Mouse (Mus musculus) limb, embryonic 10.5 days (tissue): ENCODE measurements around the gene Gm37240. TPM values are rescaled to one million over a fixed set of nuclear protein-coding genes. Genes with fewer than 3 reads are reported as not detected.

Experiments
- DNase-seq: peaks from one replicate; pipeline ENCODE4 v3.0.0-alpha.2; 2017; ENCODE audit warnings: low spot score
- H3K27ac ChIP-seq: fragments of 300-500 bp; sonication (generic); 2 replicates; pipeline ENCODE4 v1.5.1; 2016; ENCODE audit warnings: mild to moderate bottlenecking
- H3K27me3 ChIP-seq: fragments of 300-500 bp; sonication (generic); 2 replicates; pipeline ENCODE4 v1.6.1; 2016; ENCODE audit warnings: low read depth, mild to moderate bottlenecking; ENCODE audit not compliant: poor library complexity, severe bottlenecking
- H3K36me3 ChIP-seq: fragments of 300-500 bp; sonication (generic); 2 replicates; pipeline ENCODE4 v1.6.1; 2016; ENCODE audit warnings: mild to moderate bottlenecking, moderate library complexity
- H3K4me1 ChIP-seq: fragments of 300-500 bp; sonication (generic); 2 replicates; pipeline ENCODE4 v1.6.1; 2016
- H3K4me3 ChIP-seq: fragments of 300-500 bp; sonication (generic); 2 replicates; pipeline ENCODE4 v1.5.1; 2016; ENCODE audit warnings: mild to moderate bottlenecking, moderate library complexity
- H3K9me3 ChIP-seq: fragments of 300-500 bp; sonication (generic); replicated peaks from 2 replicates; pipeline ENCODE4 v1.6.1; 2016; ENCODE audit warnings: mild to moderate bottlenecking
- WGBS: fragments of 180-500 bp; shearing (Covaris S2); methylation state at CpG from one replicate; pipeline ENCODE4 v1.1.7; 2016; 5-methylcytosine and 5-hydroxymethylcytosine counted together
- polyA plus RNA-seq: library from polyadenylated mRNA; unstranded; fragments of >200 nt; fragmentation: Nextera tagmentation; extraction: Ambion mirVana; gene quantifications from 2 replicates; pipeline ENCODE4 v1.2.1, GENCODE M21; 2016

Gene Gm37240
- polyA plus RNA-seq, 1 experiment from 2014 or later = 3.1 TPM

DNA sequence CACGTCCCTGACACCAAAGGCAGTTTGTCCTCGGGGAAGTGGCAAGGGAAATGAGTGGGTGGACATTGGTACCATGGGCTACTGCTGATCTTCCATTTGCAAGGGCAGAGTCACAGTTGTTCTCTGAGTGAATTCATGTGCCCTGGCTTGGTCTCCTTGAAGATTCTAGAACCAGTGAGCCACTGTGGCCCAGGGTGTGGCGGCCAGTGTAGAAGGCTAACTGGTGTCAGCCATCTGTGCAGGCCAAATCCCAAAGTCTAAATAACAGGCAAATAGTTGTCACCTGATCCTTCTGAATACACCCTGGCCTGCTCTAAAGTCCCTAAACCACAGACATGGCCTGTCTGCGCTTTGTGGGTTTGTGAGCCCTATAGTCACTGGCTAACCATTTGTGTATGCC lies 898.4 kb downstream of the Gm37240 start:
- DNase-seq = no peak
- 0 out of 2 replicates have a peak, but pooled peaks cover 2% of the 10 kb centered on the region for H3K4me1 ChIP-seq
- H3K4me3 ChIP-seq = no peak overlapping the region
- no peak overlapping the region for H3K27ac ChIP-seq
- H3K27me3 ChIP-seq = no peaks in the 10 kb centered on the region
- WGBS = 79% methylated on average over 4 of the region's 4 CpGs
- no peaks in the 10 kb centered on the region for H3K9me3 ChIP-seq
- no peaks in the 10 kb centered on the region for H3K36me3 ChIP-seq

- no peak overlapping the region for H3K4me3 ChIP-seq
- 90% methylated on average over 8 of the region's 8 CpGs for WGBS
- H3K27me3 ChIP-seq = no peaks in the 10 kb centered on the region
- H3K4me1 ChIP-seq = 0 out of 2 replicates have a peak, but pooled peaks cover under 1% of the 10 kb centered on the region
- H3K27ac ChIP-seq = no peak overlapping the region
- peaks cover 1% of the 10 kb centered on the region; the same call in 1 of the 2 replicates for H3K36me3 ChIP-seq
- no peaks in the 10 kb centered on the region for H3K9me3 ChIP-seq
- no peak for DNase-seq
These were observed 902.1 kb downstream of the Gm37240 start for GRCm38 (mm10) chr3:84985121-84985625.

DNA sequence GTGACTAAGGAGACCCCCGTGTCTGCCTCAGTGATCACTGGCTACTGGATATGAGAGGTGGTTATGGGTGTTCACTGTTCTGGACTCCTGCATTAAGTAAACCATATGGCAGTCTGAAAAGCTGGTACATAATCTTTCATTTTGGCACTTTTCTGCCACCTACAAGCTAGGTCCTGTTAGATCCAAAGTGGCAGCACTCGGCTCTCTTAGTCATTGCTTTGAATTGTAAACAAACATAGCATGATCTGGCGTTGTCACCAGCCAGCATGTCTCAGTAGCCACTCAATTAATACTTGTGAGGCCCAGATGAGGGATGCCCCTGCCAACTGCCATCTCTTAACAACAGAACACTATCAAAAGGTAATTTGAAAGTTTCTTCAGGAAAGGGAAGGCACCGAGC lies 904.6 kb downstream of the Gm37240 start:
- DNase-seq = no peak
- no peaks in the 10 kb centered on the region for H3K27me3 ChIP-seq
- peaks cover 12% of the 10 kb centered on the region; the same call in 1 of the 2 replicates for H3K36me3 ChIP-seq
- no peaks in the 10 kb centered on the region for H3K4me1 ChIP-seq
- WGBS = 74% methylated on average over 4 of the region's 4 CpGs
- no peaks in the 10 kb centered on the region for H3K9me3 ChIP-seq
- no peak overlapping the region for H3K4me3 ChIP-seq
- H3K27ac ChIP-seq = no peak overlapping the region

- Histone ChIP-seq H3K27ac (no peak overlapping the region), H3K27me3 (no peaks in the 10 kb centered on the region), H3K4me1 (no peaks in the 10 kb centered on the region), H3K4me3 (no peak overlapping the region), H3K9me3 (no peaks in the 10 kb centered on the region), H3K36me3 (peaks cover 31% of the 10 kb centered on the region)
- no peak for DNase-seq
- 97% methylated on average over 2 of the region's 2 CpGs for WGBS
These were observed 907.2 kb downstream of the Gm37240 start for GRCm38 (mm10) chr3:84980158-84980557.

DNA sequence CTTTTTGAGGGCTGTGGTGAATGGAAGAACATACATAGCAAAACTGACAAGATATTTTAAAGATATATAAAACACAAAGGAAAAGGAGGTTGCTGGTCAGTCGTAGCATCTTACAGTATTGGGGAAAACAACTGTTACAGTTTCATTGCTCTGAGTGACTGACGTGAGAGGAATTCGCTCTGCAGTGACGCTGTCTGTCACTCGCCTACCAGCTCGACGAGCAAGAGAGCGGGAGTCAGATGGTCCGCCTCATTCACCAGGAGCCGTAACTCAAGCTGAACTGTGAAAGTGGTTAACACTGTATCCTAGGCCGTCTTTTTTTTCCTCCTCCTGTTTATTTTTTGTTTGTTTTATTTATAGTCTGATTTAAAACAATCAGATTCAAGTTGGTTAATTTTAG lies 908.6 kb downstream of the Gm37240 start:
- WGBS = 91% methylated on average over 11 of the region's 11 CpGs
- H3K27ac ChIP-seq = no peak overlapping the region
- no peaks in the 10 kb centered on the region for H3K4me1 ChIP-seq
- DNase-seq = no peak
- H3K36me3 ChIP-seq = peaks cover 37% of the 10 kb centered on the region
- H3K9me3 ChIP-seq = no peaks in the 10 kb centered on the region
- H3K27me3 ChIP-seq = no peaks in the 10 kb centered on the region
- no peak overlapping the region for H3K4me3 ChIP-seq

GRCm38 (mm10) chr3:84974193-84974592 lies 913.1 kb downstream of the Gm37240 start:
- DNase-seq = no peak
- H3K4me3 ChIP-seq = no peak overlapping the region
- WGBS = 93% methylated on average over 9 of the region's 9 CpGs
- H3K27me3 ChIP-seq = no peaks in the 10 kb centered on the region
- no peak overlapping the region for H3K27ac ChIP-seq
- no peaks in the 10 kb centered on the region for H3K4me1 ChIP-seq
- peaks cover 44% of the 10 kb centered on the region for H3K36me3 ChIP-seq
- H3K9me3 ChIP-seq = no peaks in the 10 kb centered on the region

DNA sequence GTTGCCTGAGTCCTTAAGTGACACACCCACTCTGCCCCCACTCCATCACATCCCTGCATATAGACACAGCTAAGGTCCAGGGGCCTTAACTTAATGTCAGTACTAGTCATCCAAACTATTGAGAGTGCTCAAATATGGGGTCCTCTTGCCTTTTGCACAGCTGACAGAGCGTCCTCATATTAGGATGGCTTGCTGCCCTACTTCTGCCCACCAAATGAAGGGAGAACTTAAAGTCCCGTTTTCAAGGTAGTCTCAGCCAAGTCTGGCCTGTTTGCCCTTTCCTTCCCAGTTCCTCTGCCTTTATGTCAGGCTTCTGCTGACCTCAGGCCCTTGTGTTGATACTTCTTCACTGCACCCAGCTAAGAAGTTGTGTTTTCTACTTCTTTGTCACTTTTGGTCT lies 914.4 kb downstream of the Gm37240 start:
- H3K9me3 ChIP-seq = no peaks in the 10 kb centered on the region
- H3K4me1 ChIP-seq = no peaks in the 10 kb centered on the region
- no peaks in the 10 kb centered on the region for H3K27me3 ChIP-seq
- peaks cover 50% of the 10 kb centered on the region for H3K36me3 ChIP-seq
- DNase-seq = no peak
- no peak overlapping the region for H3K4me3 ChIP-seq
- WGBS = 92% methylated on average over 2 of the region's 2 CpGs
- H3K27ac ChIP-seq = no peak overlapping the region

GRCm38 (mm10) chr3:84971561-84971960 lies 915.8 kb downstream of the Gm37240 start:
- H3K4me3 ChIP-seq = no peak overlapping the region
- H3K4me1 ChIP-seq = no peaks in the 10 kb centered on the region
- no peak overlapping the region for H3K27ac ChIP-seq
- no peak for DNase-seq
- H3K36me3 ChIP-seq = peaks cover 46% of the 10 kb centered on the region
- no peaks in the 10 kb centered on the region for H3K27me3 ChIP-seq
- WGBS = 86% methylated on average over 5 of the region's 5 CpGs
- H3K9me3 ChIP-seq = no peaks in the 10 kb centered on the region

DNA sequence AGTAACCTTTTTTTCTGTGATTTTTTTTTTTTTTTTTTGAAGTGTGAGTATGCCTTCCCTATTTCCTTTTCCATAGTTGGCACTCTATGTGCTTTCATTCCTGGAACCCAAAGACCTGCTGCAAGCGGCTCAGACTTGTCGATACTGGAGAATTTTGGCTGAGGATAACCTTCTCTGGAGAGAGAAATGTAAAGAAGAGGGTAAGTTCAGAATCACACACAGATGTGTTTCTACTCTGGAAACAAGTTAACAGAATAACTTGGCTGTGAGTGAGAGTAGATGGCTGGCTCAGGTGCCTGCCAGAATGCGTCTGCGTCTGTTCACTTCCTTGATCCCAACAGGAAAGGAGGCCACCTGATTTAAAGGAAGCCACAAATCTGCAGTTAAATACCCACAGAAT lies 920.0 kb downstream of the Gm37240 start:
- H3K4me1 ChIP-seq = no peaks in the 10 kb centered on the region
- DNase-seq = no peak
- H3K9me3 ChIP-seq = no peaks in the 10 kb centered on the region
- peaks cover 20% of the 10 kb centered on the region for H3K36me3 ChIP-seq
- no peak overlapping the region for H3K27ac ChIP-seq
- H3K4me3 ChIP-seq = no peak overlapping the region
- no peaks in the 10 kb centered on the region for H3K27me3 ChIP-seq
- 96% methylated on average over 4 of the region's 4 CpGs for WGBS

GRCm38 (mm10) chr3:84965156-84965555 lies 922.2 kb downstream of the Gm37240 start:
- no peaks in the 10 kb centered on the region for H3K27me3 ChIP-seq
- WGBS = 94% methylated on average over 5 of the region's 5 CpGs

DNA sequence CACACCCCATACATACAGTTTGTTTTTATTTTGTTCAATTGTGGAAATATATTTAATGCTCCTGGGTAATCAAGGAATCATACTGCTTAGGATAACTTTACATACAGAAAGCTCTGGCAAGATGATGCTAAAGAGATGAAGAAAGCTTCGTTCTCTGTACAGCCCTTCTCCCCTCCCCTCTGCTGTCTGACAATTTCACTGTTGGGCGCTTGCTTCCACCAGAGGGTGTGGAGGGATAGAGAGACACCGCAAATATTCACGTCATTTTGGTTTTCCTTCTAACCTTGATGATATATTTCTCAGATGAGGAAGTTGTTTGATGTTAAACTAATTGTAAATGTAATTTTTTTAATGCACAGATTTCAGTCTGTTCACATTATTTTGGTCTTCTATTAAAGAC lies 931.5 kb downstream of the Gm37240 start:
- H3K9me3 ChIP-seq = no peaks in the 10 kb centered on the region
- peaks cover 15% of the 10 kb centered on the region for H3K4me1 ChIP-seq
- H3K4me3 ChIP-seq = no peak overlapping the region
- 88% methylated on average over 4 of the region's 4 CpGs for WGBS
- H3K27me3 ChIP-seq = no peaks in the 10 kb centered on the region
- DNase-seq = no peak
- no peak overlapping the region for H3K27ac ChIP-seq
- peaks cover 8% of the 10 kb centered on the region; the same call in 1 of the 2 replicates for H3K36me3 ChIP-seq

More at GRCm38 (mm10) chr3:84965156-84965555, 922.2 kb downstream of the Gm37240 start:
- Histone ChIP-seq H3K4me3 (no peak overlapping the region), H3K36me3 (peaks cover 22% of the 10 kb centered on the region), H3K27ac (no peak overlapping the region), H3K9me3 (no peaks in the 10 kb centered on the region), H3K4me1 (no peaks in the 10 kb centered on the region)
- DNase-seq = no peak

DNA sequence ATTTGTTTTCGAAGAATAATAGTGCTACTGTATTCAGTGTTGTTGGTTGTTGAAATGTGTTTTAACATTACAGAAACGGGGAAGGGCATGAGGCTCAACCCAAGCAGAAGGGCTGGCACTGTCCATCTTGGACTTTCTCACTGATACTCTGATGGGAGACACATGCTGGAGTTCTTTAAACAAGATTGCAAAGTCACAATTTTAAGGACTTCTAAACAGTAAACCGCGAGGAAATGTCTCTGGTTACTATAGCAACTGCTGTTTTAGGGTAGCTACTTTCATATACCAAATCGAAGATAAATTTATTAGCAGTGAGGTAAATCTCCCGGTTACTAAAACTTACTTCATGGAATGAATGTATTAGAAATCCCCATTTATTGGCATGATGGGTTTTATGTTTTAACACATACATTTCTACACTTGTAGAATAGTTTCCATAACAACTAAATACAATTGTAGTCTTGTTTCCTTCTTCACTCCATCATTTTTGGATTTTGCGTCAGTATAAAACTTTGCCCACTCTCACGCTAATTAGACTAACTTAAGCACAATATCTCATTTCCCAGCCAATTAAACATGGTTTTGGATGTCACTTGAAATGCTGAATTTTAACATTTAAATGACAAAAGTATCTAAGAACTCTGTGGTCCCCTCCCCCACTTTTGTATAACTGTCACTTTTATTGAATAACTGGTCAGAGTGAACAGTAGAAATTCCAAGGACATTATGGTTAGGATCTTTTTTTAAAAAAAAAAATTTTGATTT lies 932.1 kb downstream of the Gm37240 start:
- WGBS = 96% methylated on average over 8 of the region's 8 CpGs
- no peak overlapping the region for H3K4me3 ChIP-seq
- H3K27me3 ChIP-seq = no peaks in the 10 kb centered on the region
- no peak for DNase-seq
- H3K27ac ChIP-seq = no peak overlapping the region
- no peaks in the 10 kb centered on the region for H3K9me3 ChIP-seq
- H3K4me1 ChIP-seq = peaks cover 15% of the 10 kb centered on the region
- H3K36me3 ChIP-seq = 0 out of 2 replicates have a peak, but pooled peaks cover 6% of the 10 kb centered on the region

DNA sequence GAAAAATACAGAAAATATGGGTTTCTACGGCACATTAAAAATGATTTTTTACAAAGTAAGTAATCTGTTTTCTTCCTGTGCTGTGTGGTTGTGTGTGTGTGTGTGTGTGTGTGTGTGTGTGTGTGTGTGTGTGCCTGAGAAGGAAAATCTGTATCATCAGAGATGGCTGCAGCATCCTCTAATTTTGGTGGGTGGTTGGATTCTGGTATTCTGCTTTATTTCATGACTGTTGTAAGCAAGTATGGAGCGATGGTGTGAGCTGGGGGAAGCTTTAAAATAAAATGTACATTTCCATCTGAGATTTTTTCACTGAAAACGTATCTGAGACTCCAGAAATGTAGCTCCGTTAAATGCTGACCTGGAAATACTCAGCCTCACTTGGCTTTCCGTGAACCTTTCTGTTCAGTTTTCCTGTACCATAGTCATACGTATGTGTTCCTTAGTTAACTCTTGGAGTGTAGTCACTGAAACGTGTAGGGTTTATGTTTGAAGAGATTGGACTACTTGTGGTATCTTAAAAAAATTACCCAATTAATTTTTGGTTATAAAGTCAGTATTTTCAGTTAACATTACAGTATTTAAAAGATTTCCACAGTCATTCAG lies 934.6 kb downstream of the Gm37240 start:
- H3K36me3 ChIP-seq = no peaks in the 10 kb centered on the region
- H3K9me3 ChIP-seq = no peaks in the 10 kb centered on the region
- DNase-seq = no peak
- H3K4me3 ChIP-seq = peak overlapping the region; percentile 46
- 77% methylated on average over 7 of the region's 7 CpGs for WGBS
- H3K27me3 ChIP-seq = no peaks in the 10 kb centered on the region
- H3K27ac ChIP-seq = peak overlapping the region; percentile 67
- peaks cover 15% of the 10 kb centered on the region for H3K4me1 ChIP-seq
